Mouse (Mus musculus) cerebellum, adult (tissue): ENCODE measurements at regions not wholly inside any gene's neighbourhood (a gene's known extent, or its start where the extent isn't known, plus 50 kb on each side); places are given as distances from the start of the nearest gene placed in this dataset.

Source experiments
- ATAC-seq: cut with Nextera tagmentation; 2 replicates; pipeline ENCODE4 v1.9.2; 2017; ENCODE audit warnings: mild to moderate bottlenecking, moderate library complexity, mixed read lengths; ENCODE audit not compliant: insufficient number of reproducible peaks, low FRiP score, low TSS enrichment

DNA sequence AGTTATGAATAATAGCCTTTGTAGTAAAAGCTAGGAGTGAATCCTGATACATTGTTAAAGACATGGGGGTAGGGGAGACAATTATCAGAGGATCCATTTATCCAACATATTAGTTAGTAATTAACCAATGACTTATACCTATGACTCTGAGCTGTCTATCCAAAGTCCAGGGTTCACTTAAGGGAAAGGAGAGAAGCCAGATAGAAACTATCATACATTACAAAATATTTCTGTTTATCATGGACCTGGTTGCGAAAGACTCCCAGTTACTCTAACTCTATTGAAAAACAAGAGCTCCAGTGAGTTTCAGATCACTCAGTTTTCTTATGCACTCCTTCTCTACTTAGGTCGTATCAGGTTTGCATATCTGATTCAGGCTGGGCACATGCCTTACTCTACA is 749.3 kb downstream of the H2al1n start:
- no peak for ATAC-seq

DNA sequence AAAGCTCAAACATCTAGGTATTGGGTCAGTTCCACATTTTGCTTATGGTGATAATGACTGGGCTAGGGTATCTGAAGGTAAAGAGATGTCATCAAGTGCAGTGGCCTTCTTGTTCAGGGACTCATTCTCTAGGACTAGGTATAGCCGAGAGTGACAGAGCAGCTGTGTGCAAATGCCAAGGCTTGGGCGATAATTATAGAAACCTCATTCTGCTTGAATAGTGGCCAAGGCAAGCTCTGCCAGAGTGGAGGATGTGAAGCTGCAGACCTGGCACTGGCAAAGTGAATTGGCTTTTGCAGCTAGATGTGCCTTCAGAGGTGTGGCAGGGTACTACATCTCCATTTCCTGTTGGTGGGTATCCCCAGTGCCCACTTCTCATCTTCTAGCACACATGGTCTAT is 796.1 kb downstream of the H2al1n start:
- ATAC-seq: peak; percentile 75; the same call in 1 of the 2 replicates
